Mouse (Mus musculus) limb, embryonic 14.5 days (tissue): Measurements from ENCODE around the gene Cyp51. TPM values are rescaled to one million over a fixed set of nuclear protein-coding genes. Genes with fewer than 3 reads are reported as not detected.

Experiments used
- ATAC-seq: fragments of 200-750 bp; cut with Nextera tagmentation; 2 replicates; pipeline ENCODE4 v1.8.0; 2017; ENCODE audit warnings: low read depth, moderate number of reproducible peaks, moderate TSS enrichment; ENCODE audit not compliant: low FRiP score
- DNase-seq: peaks from one replicate; pipeline ENCODE4 v3.0.0-alpha.2; 2015; ENCODE audit warnings: low spot score
- H3K27ac ChIP-seq: fragments of 300-500 bp; sonication (generic); replicated peaks from 2 replicates; pipeline ENCODE4 v1.5.1; 2014; ENCODE audit warnings: low read depth, mild to moderate bottlenecking, low read length, moderate library complexity, mixed read lengths
- H3K27me3 ChIP-seq: fragments of 300-500 bp; sonication (generic); 2 replicates; pipeline ENCODE4 v1.6.1; 2014; ENCODE audit warnings: low read length, mixed read lengths; ENCODE audit not compliant: control insufficient read depth, insufficient read depth
- H3K36me3 ChIP-seq: fragments of 300-500 bp; sonication (generic); 2 replicates; pipeline ENCODE4 v1.6.1; 2014; ENCODE audit warnings: mild to moderate bottlenecking, low read length, moderate library complexity, mixed read lengths; ENCODE audit not compliant: control insufficient read depth, insufficient read depth
- H3K4me1 ChIP-seq: fragments of 300-500 bp; sonication (generic); 2 replicates; pipeline ENCODE4 v1.6.1; 2014; ENCODE audit warnings: antibody characterized with exemption, low read length, mixed read lengths; ENCODE audit not compliant: control insufficient read depth, insufficient read depth
- H3K4me2 ChIP-seq: fragments of 300-500 bp; sonication (generic); replicated peaks from 2 replicates; pipeline ENCODE4 v1.6.1; 2014; ENCODE audit warnings: low read depth, mild to moderate bottlenecking, low read length, moderate library complexity; ENCODE audit not compliant: severe bottlenecking
- H3K4me3 ChIP-seq: fragments of 300-500 bp; sonication (generic); replicated peaks from 2 replicates; pipeline ENCODE4 v1.5.1; 2014; ENCODE audit warnings: low read length
- H3K9ac ChIP-seq: fragments of 300-500 bp; sonication (generic); 2 replicates; pipeline ENCODE4 v1.6.1; 2014; ENCODE audit warnings: mild to moderate bottlenecking, low read depth, low read length, moderate library complexity; ENCODE audit not compliant: severe bottlenecking
- H3K9me3 ChIP-seq: fragments of 300-500 bp; sonication (generic); 2 replicates; pipeline ENCODE4 v1.6.1; 2016; ENCODE audit warnings: low read length; ENCODE audit not compliant: control insufficient read depth
- POLR2A ChIP-seq: fragments of 200-500 bp; IDR thresholded peaks from 2 replicates; pipeline ENCODE4 v1.8.0; 2012; ENCODE audit warnings: inconsistent platforms, mild to moderate bottlenecking, moderate library complexity, borderline replicate concordance; ENCODE audit not compliant: insufficient read depth, insufficient read length; ENCODE audit errors: extremely low read depth
- whole genome bisulfite sequencing: fragments of 180-500 bp; shearing (Covaris S2); extraction: QIAGEN DNeasy Blood & Tissue Kit; methylation state at CpG from one replicate; pipeline ENCODE4 v1.1.7; 2014; 5-methylcytosine and 5-hydroxymethylcytosine counted together
- polyA plus RNA-seq, 2 experiments: library from polyadenylated mRNA; depleted of rRNA in 1 of 2; stranded (reverse) in 1 of 2; unstranded in 1 of 2; fragments of >200 nt; fragmentation: Nextera tagmentation in 1 of 2; extraction: Ambion mirVana in 1 of 2; gene quantifications; 2 replicates each; pipeline versions ENCODE4 v1.2.1 to v1.2.3; 2012 to 2014

Cyp51 gene
- polyA plus RNA-seq, 2 experiments = 50.7 to 75.3 TPM

- H3K4me1 ChIP-seq = no peaks in the 10 kb centered on the region
- H3K27me3 ChIP-seq = no peaks in the 10 kb centered on the region
- H3K27ac ChIP-seq = no peak overlapping the region
- no peak overlapping the region for H3K4me3 ChIP-seq
- peaks cover 58% of the 10 kb centered on the region for H3K36me3 ChIP-seq
- H3K4me2 ChIP-seq = no peak overlapping the region
- DNase-seq (no peak), ATAC-seq (no peak)
- no peak for TF ChIP-seq POLR2A
- 79% methylated on average over 2 of the region's 2 CpGs for WGBS
- H3K9ac ChIP-seq = no peak overlapping the region
- H3K9me3 ChIP-seq = no peaks in the 10 kb centered on the region
Measured at GRCm38 (mm10) chr5:4040922-4041321, 63.6 kb downstream of the Cyp51 start.

GRCm38 (mm10) chr5:4040372-4040771 is 64.2 kb downstream of the Cyp51 start:
- DNase-seq (no peak), ATAC-seq (no peak)
- no peaks in the 10 kb centered on the region for H3K4me1 ChIP-seq
- no peak overlapping the region for H3K27ac ChIP-seq
- no peak overlapping the region for H3K4me2 ChIP-seq
- no peaks in the 10 kb centered on the region for H3K27me3 ChIP-seq
- no peak for TF ChIP-seq POLR2A
- no peaks in the 10 kb centered on the region for H3K9me3 ChIP-seq
- H3K36me3 ChIP-seq = peaks cover 58% of the 10 kb centered on the region
- H3K9ac ChIP-seq = no peak overlapping the region
- H3K4me3 ChIP-seq = no peak overlapping the region
- WGBS = 84% methylated on average over 6 of the region's 6 CpGs

- no peak for DNase-seq
Measured at GRCm38 (mm10) chr5:4039351-4039750, 65.2 kb downstream of the Cyp51 start.

GRCm38 (mm10) chr5:4036686-4037085 is 67.9 kb downstream of the Cyp51 start:
- TF ChIP-seq POLR2A = no peak
- Histone ChIP-seq H3K4me2 (no peak overlapping the region), H3K27me3 (no peaks in the 10 kb centered on the region), H3K36me3 (peaks cover 61% of the 10 kb centered on the region), H3K9me3 (no peaks in the 10 kb centered on the region), H3K9ac (no peak overlapping the region), H3K4me1 (no peaks in the 10 kb centered on the region), H3K27ac (no peak overlapping the region), H3K4me3 (no peak overlapping the region)
- WGBS = 96% methylated on average over 9 of the region's 9 CpGs
- ATAC-seq (no peak), DNase-seq (no peak)

More at GRCm38 (mm10) chr5:4039351-4039750, 65.2 kb downstream of the Cyp51 start:
- Histone ChIP-seq H3K4me2 (no peak overlapping the region), H3K27ac (no peak overlapping the region), H3K27me3 (no peaks in the 10 kb centered on the region), H3K4me3 (no peak overlapping the region), H3K9ac (no peak overlapping the region), H3K9me3 (no peaks in the 10 kb centered on the region), H3K36me3 (peaks cover 59% of the 10 kb centered on the region), H3K4me1 (no peaks in the 10 kb centered on the region)
- no peak for TF ChIP-seq POLR2A
- 88% methylated on average over 8 of the region's 8 CpGs for WGBS
- no peak for ATAC-seq

- Histone ChIP-seq H3K4me2 (no peak overlapping the region), H3K9ac (no peak overlapping the region), H3K4me1 (no peaks in the 10 kb centered on the region), H3K36me3 (peaks cover 49% of the 10 kb centered on the region), H3K27me3 (no peaks in the 10 kb centered on the region), H3K4me3 (no peak overlapping the region), H3K9me3 (no peaks in the 10 kb centered on the region), H3K27ac (no peak overlapping the region)
- WGBS = 55% methylated on average over 4 of the region's 4 CpGs
- TF ChIP-seq POLR2A = no peak
- ATAC-seq (no peak), DNase-seq (no peak)
Measured at GRCm38 (mm10) chr5:4031846-4032245, 72.7 kb downstream of the Cyp51 start.

Other genes with a start within 250 kb of the Cyp51 start
- gene Mterf1a, start 210.8 kb downstream of the Cyp51 start, polyA plus RNA-seq (2012; rRNA removed) = 4.2 and 5.2 TPM in 2 replicates
- 7.0 and 7.8 TPM in 2 replicates for gene Mterf1a, start 210.8 kb downstream of the Cyp51 start, polyA plus RNA-seq (2014; fragmentation: Nextera tagmentation; extraction: Ambion mirVana)
- gene Akap9, start 176.7 kb downstream of the Cyp51 start, polyA plus RNA-seq (2012; rRNA removed) = 23.1 and 34.3 TPM in 2 replicates
- gene Akap9, start 176.7 kb downstream of the Cyp51 start, polyA plus RNA-seq (2014; fragmentation: Nextera tagmentation; extraction: Ambion mirVana) = 114 and 127 TPM in 2 replicates
- 2.6 and 3.7 TPM in 2 replicates for gene Mterf1b, start 87.6 kb upstream of the Cyp51 start, polyA plus RNA-seq (2012; rRNA removed)
- gene Mterf1b, start 87.6 kb upstream of the Cyp51 start, polyA plus RNA-seq (2014; fragmentation: Nextera tagmentation; extraction: Ambion mirVana) = 2.5 and 2.8 TPM in 2 replicates